Mouse (Mus musculus): Measurements from ENCODE around the gene Cd300a. TPM values are rescaled to one million over a fixed set of nuclear protein-coding genes. Genes with fewer than 3 reads are reported as not detected.

The Cd300a gene
- polyA plus RNA-seq, 1 experiment = 0.91 TPM

GRCm38 (mm10) chr11:114931041-114931440, 41.2 kb downstream of the Cd300a start:
- Histone ChIP-seq H3K4me3 (ENCODE audit: insufficient read depth, low read depth, low read length) (no peak overlapping the region), H3K36me3 (ENCODE audit: control insufficient read depth, insufficient read depth, low read length) (no peaks in the 10 kb centered on the region), H3K27me3 (replicated peaks; ENCODE audit: control insufficient read depth, insufficient read depth, low read length) (no peaks in the 10 kb centered on the region), H3K27ac (ENCODE audit: insufficient read depth, low read depth, low read length) (no peak overlapping the region), H3K4me1 (ENCODE audit: control insufficient read depth, insufficient read depth, low read length) (no peaks in the 10 kb centered on the region)
- 86% methylated on average over 5 of the region's 5 CpGs for WGBS
- no peak for DNase-seq
- TF ChIP-seq CTCF (conservative IDR thresholded peaks at IDR 0.05; ENCODE audit: insufficient read depth, insufficient read length, low read depth, low read length) = no peak
- no peak for TF ChIP-seq POLR2A (IDR thresholded peaks at IDR 0.05; ENCODE audit: low read depth, low read length)

GRCm38 (mm10) chr11:114933591-114933990, 43.8 kb downstream of the Cd300a start:
- Histone ChIP-seq H3K27ac (ENCODE audit: insufficient read depth, low read depth, low read length) (no peak overlapping the region), H3K27me3 (replicated peaks; ENCODE audit: control insufficient read depth, insufficient read depth, low read length) (no peaks in the 10 kb centered on the region), H3K4me1 (ENCODE audit: control insufficient read depth, insufficient read depth, low read length) (no peaks in the 10 kb centered on the region), H3K4me3 (ENCODE audit: insufficient read depth, low read depth, low read length) (no peak overlapping the region), H3K36me3 (ENCODE audit: control insufficient read depth, insufficient read depth, low read length) (no peaks in the 10 kb centered on the region)
- WGBS = 79% methylated on average over 4 of the region's 4 CpGs
- TF ChIP-seq POLR2A (IDR thresholded peaks at IDR 0.05; ENCODE audit: low read depth, low read length) (no peak), CTCF (conservative IDR thresholded peaks at IDR 0.05; ENCODE audit: insufficient read depth, insufficient read length, low read depth, low read length) (no peak)
- no peak for DNase-seq

GRCm38 (mm10) chr11:114934144-114934543, 44.3 kb downstream of the Cd300a start, which contains the start of gene Cd300lb:
Cd300lb (minus strand) TSS chr11:114934386.
- Histone ChIP-seq H3K27me3 (replicated peaks; ENCODE audit: control insufficient read depth, insufficient read depth, low read length) (no peaks in the 10 kb centered on the region), H3K4me3 (ENCODE audit: insufficient read depth, low read depth, low read length) (no peak within 1 kb of the TSS), H3K4me1 (ENCODE audit: control insufficient read depth, insufficient read depth, low read length) (no peaks in the 10 kb centered on the region), H3K36me3 (ENCODE audit: control insufficient read depth, insufficient read depth, low read length) (no peaks in the 10 kb centered on the region), H3K27ac (ENCODE audit: insufficient read depth, low read depth, low read length) (no peak within 1 kb of the TSS)
- TF ChIP-seq POLR2A (IDR thresholded peaks at IDR 0.05; ENCODE audit: low read depth, low read length) (no peak), CTCF (conservative IDR thresholded peaks at IDR 0.05; ENCODE audit: insufficient read depth, insufficient read length, low read depth, low read length) (no peak)
- DNase-seq = no peak
- WGBS = 40% methylated on average over 6 of the region's 6 CpGs

Other genes with a start within 250 kb of the Cd300a start
- 432 and 738 TPM in 2 replicates for gene Rpl38, start 221.5 kb upstream of the Cd300a start, polyA plus RNA-seq (2012; rRNA removed)
- gene Ttyh2, start 214.6 kb upstream of the Cd300a start, polyA plus RNA-seq (2012; rRNA removed) = 34.4 and 40.6 TPM in 2 replicates
- gene Dnaic2, start 162.6 kb upstream of the Cd300a start, polyA plus RNA-seq (2012; rRNA removed) = 0.47 and 0.72 TPM in 2 replicates
- gene Kif19a, start 124.7 kb upstream of the Cd300a start, polyA plus RNA-seq (2012; rRNA removed) = 0.38 and 0.42 TPM in 2 replicates
- 0.12 and 0.13 TPM in 2 replicates for gene Btbd17, start 94.1 kb upstream of the Cd300a start, polyA plus RNA-seq (2012; rRNA removed)
- gene Gpr142, start 91.1 kb upstream of the Cd300a start, polyA plus RNA-seq (2012; rRNA removed) = not detected in 2 replicates
- 241 and 285 TPM in 2 replicates for gene Gprc5c, start 38.9 kb upstream of the Cd300a start, polyA plus RNA-seq (2012; rRNA removed)
- gene Cd300lb, start 44.3 kb downstream of the Cd300a start, polyA plus RNA-seq (2012; rRNA removed) = 0.18 and 0.33 TPM in 2 replicates
- 0.72 TPM in 1 of 2 replicates, not detected in the other for gene Cd300c, start 79.1 kb downstream of the Cd300a start, polyA plus RNA-seq (2012; rRNA removed)
- 1.2 and 1.8 TPM in 2 replicates for gene Cd300ld, start 99.9 kb downstream of the Cd300a start, polyA plus RNA-seq (2012; rRNA removed)
- gene Cd300c2, start 111.8 kb downstream of the Cd300a start, polyA plus RNA-seq (2012; rRNA removed) = 2.7 and 3.9 TPM in 2 replicates
- 0.19 and 0.39 TPM in 2 replicates for gene Cd300ld2, start 126.2 kb downstream of the Cd300a start, polyA plus RNA-seq (2012; rRNA removed)
- gene Cd300ld4, start 137.0 kb downstream of the Cd300a start, polyA plus RNA-seq (2012; rRNA removed) = 2.3 TPM in 1 of 2 replicates, not detected in the other
- gene Cd300ld5, start 147.7 kb downstream of the Cd300a start, polyA plus RNA-seq (2012; rRNA removed) = 0.86 and 3.6 TPM in 2 replicates
- gene Cd300ld3, start 158.4 kb downstream of the Cd300a start, polyA plus RNA-seq (2012; rRNA removed) = 8.1 and 15.8 TPM in 2 replicates
- gene Cd300e, start 172.1 kb downstream of the Cd300a start, polyA plus RNA-seq (2012; rRNA removed) = 0.12 and 0.13 TPM in 2 replicates
- 0.42 and 1.1 TPM in 2 replicates for gene Rab37, start 201.4 kb downstream of the Cd300a start, polyA plus RNA-seq (2012; rRNA removed)
- 0.29 and 1.2 TPM in 2 replicates for gene Cd300lf, start 244.0 kb downstream of the Cd300a start, polyA plus RNA-seq (2012; rRNA removed)